Mouse (Mus musculus) brain, embryonic 14.5 days (tissue): ENCODE results near the gene Dnaaf2.

ENCODE experiments used
- CTCF ChIP-seq: fragments of 200-500 bp; IDR thresholded peaks from 2 replicates; pipeline ENCODE4 v1.5.1; 2012; ENCODE audit warnings: inconsistent platforms, mild to moderate bottlenecking, moderate library complexity, borderline replicate concordance; ENCODE audit not compliant: insufficient read depth, insufficient read length; ENCODE audit errors: extremely low read depth
- POLR2A ChIP-seq: fragments of 200-500 bp; IDR thresholded peaks from 2 replicates; pipeline ENCODE4 v1.6.1; 2012; ENCODE audit warnings: mild to moderate bottlenecking, inconsistent platforms, borderline replicate concordance; ENCODE audit not compliant: poor library complexity, insufficient read depth, insufficient read length, severe bottlenecking; ENCODE audit errors: extremely low read depth

DNA sequence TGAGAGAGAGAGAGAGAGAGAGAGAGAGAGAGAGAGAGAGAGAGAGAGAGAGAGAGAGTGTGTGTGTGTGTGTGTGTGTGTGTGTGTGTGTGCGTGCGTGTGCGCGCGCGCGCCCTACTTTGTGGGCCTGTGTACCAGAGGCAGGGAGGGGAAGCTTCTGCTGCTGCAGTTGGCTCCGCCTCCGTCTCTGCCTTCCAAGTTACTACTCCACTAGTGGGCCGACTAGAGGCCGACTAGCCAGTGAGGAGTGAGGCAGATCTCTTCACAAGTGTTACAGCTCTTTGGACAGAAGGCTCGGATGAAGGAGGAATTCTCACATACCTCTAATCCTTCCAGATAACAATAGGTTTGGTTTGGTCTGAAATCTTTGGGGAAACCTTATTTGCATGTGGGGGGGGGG lies 18.9 kb downstream of the Dnaaf2 start:
- TF ChIP-seq CTCF (no peak), POLR2A (no peak)
